23 mouse cellular contexts compared by ENCODE assay signal in the genomic region with DNA sequence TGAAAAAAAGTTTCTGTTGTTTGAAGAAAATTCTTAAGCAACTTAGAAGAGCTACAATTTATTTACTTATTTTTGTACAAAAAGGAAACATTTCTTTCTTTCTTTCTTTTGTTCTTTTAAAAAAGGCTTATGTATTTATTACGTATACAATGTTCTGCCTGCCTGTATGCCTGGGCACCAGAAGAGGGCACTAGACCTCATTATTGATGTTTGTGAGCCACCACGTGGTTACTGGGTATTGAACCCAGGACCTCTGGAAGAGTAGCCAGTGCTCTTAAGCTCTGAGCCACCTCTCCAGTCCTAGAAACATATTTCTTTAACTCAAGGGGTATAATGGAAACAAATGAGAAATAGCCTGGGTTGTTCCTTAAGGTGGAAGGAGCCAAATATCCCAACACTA.
DNase-seq lines count a peak whose midpoint lies in the region; ATAC-seq and TF ChIP-seq lines count a peak whose summit lies in the region.
"Had no signal": no experiment of that assay in that cellular context is flagged by ENCODE, and none has a peak within 500 bp of the region (broad histone marks: within the 10 kb centered on the region; RNA-seq: fewer than 3 reads in every experiment).

No protein-coding gene starts in this region.

- H3K36me3 ChIP-seq in forebrain, postnatal 0 days (ENCODE audit: insufficient read depth): peaks cover 18% of the 10 kb centered on the region
- peaks cover 24% of the 10 kb centered on the region; the same call in 1 of the 2 replicates for H3K36me3 ChIP-seq in forebrain, embryonic 15.5 days
- H3K36me3 ChIP-seq in lung, postnatal 0 days (ENCODE audit: insufficient read depth, low read length): no peaks in the 10 kb centered on the region
- H3K36me3 ChIP-seq: embryonic facial prominence, embryonic 10.5 days; heart, embryonic 12.5 days; kidney, embryonic 15.5 days; limb, embryonic 13.5 days had no signal

- H3K9ac ChIP-seq in forebrain, postnatal 0 days: no peak overlapping the region
- no peak overlapping the region for H3K9ac ChIP-seq in forebrain, embryonic 15.5 days (replicated peaks)
- no peak overlapping the region for H3K9ac ChIP-seq in lung, postnatal 0 days (replicated peaks; ENCODE audit: low read depth)
- H3K9ac ChIP-seq: heart, embryonic 12.5 days; hindbrain, embryonic 14.5 days; kidney, embryonic 15.5 days; limb, embryonic 13.5 days had no signal

- DNase-seq in forebrain, postnatal 0 days: no peak
- DNase-seq in lung, postnatal 0 days (ENCODE audit: low spot score): no peak
- DNase-seq in lung, adult 18-20 months: no peak
- DNase-seq in Patski (ENCODE audit: low read depth, low spot score): no peak
- DNase-seq in cerebellum, postnatal 14 days: no peak
- no peak for DNase-seq in ovary, postnatal 14 days (ENCODE audit: low spot score)
- no peak for DNase-seq in adipocyte (ENCODE audit: low spot score)
- DNase-seq: adrenal gland, postnatal 10 days; cerebellum, adult 11 months; cerebellum, postnatal 25 days; heart, adult 11 months; heart, postnatal 14 days; kidney, postnatal 4 days; lung, postnatal 4 days; retina, postnatal 1 day; thymus, postnatal 14 days had no signal

- no peaks in the 10 kb centered on the region for H3K27me3 ChIP-seq in forebrain, postnatal 0 days (ENCODE audit: insufficient read depth, low read length)
- H3K27me3 ChIP-seq in forebrain, embryonic 15.5 days: no peaks in the 10 kb centered on the region
- H3K27me3 ChIP-seq in lung, postnatal 0 days (replicated peaks; ENCODE audit: insufficient read depth, low read length): no peaks in the 10 kb centered on the region
- H3K27me3 ChIP-seq in Patski: no peaks in the 10 kb centered on the region
- H3K27me3 ChIP-seq: heart, embryonic 12.5 days; kidney, embryonic 15.5 days; limb, embryonic 13.5 days had no signal

- in situ Hi-C loops in Patski (cut with MboI; ENCODE audit: low pct_unique_long_range_greater_than_20kb): no loop called here

- H3K9me3 ChIP-seq in forebrain, postnatal 0 days (ENCODE audit: low read length): no peaks in the 10 kb centered on the region
- no peaks in the 10 kb centered on the region for H3K9me3 ChIP-seq in forebrain, embryonic 15.5 days
- no peaks in the 10 kb centered on the region for H3K9me3 ChIP-seq in lung, postnatal 0 days (ENCODE audit: low read length)
- H3K9me3 ChIP-seq: embryonic facial prominence, embryonic 10.5 days; heart, embryonic 12.5 days; kidney, embryonic 15.5 days; limb, embryonic 13.5 days had no signal

- H3K4me2 ChIP-seq in forebrain, postnatal 0 days (ENCODE audit: low read depth): no peak overlapping the region
- no peak overlapping the region for H3K4me2 ChIP-seq in forebrain, embryonic 15.5 days (replicated peaks)
- H3K4me2 ChIP-seq in lung, postnatal 0 days (replicated peaks; ENCODE audit: low read depth, low read length): no peak overlapping the region
- H3K4me2 ChIP-seq: heart, embryonic 12.5 days; hindbrain, embryonic 14.5 days; kidney, embryonic 15.5 days; limb, embryonic 13.5 days had no signal

- no peak overlapping the region for H3K4me3 ChIP-seq in forebrain, postnatal 0 days (ENCODE audit: low read depth, low read length)
- H3K4me3 ChIP-seq in forebrain, embryonic 15.5 days: no peak overlapping the region
- H3K4me3 ChIP-seq in lung, postnatal 0 days (ENCODE audit: low read depth, low read length): no peak overlapping the region
- H3K4me3 ChIP-seq: embryonic facial prominence, embryonic 10.5 days; heart, embryonic 12.5 days; kidney, embryonic 15.5 days; limb, embryonic 13.5 days had no signal

- 45% methylated on average over 2 of the region's 2 CpGs for WGBS in forebrain, postnatal 0 days
- WGBS in forebrain, embryonic 15.5 days: 50% methylated on average over 2 of the region's 2 CpGs
- WGBS in lung, postnatal 0 days: 47% methylated on average over 2 of the region's 2 CpGs

- TF ChIP-seq CTCF in forebrain, postnatal 0 days (IDR thresholded peaks at IDR 0.05; ENCODE audit: low read depth): 0 out of 2 replicates have a peak, but pooled peaks have one; percentile 11
- TF ChIP-seq CTCF in lung, postnatal 0 days (IDR thresholded peaks at IDR 0.05): 0 out of 2 replicates have a peak, but pooled peaks have one; percentile 4
- peak; percentile 43 for TF ChIP-seq CTCF in Patski (IDR thresholded peaks at IDR 0.05)

- ATAC-seq in forebrain, postnatal 0 days: no peak
- ATAC-seq in forebrain, embryonic 15.5 days (replicated peaks): no peak
- no peak for ATAC-seq in lung, postnatal 0 days
- ATAC-seq in Patski: no peak
- ATAC-seq: intestine, embryonic 16.5 days had no signal

- no peak overlapping the region for H3K27ac ChIP-seq in forebrain, postnatal 0 days (ENCODE audit: low read depth, low read length)
- H3K27ac ChIP-seq in forebrain, embryonic 15.5 days (replicated peaks): no peak overlapping the region
- H3K27ac ChIP-seq in lung, postnatal 0 days (ENCODE audit: low read length): no peak overlapping the region
- H3K27ac ChIP-seq: embryonic facial prominence, embryonic 10.5 days; hindbrain, embryonic 14.5 days; kidney, embryonic 15.5 days; limb, embryonic 13.5 days had no signal

- POLR2A ChIA-PET in Patski (lab: Charles Lee): no interaction called here

- no peak for TF ChIP-seq EP300 in lung, postnatal 0 days (IDR thresholded peaks at IDR 0.05)

- CTCF ChIA-PET in Patski (lab: Charles Lee): interaction anchor here (1.4 to 1.5 kb wide), 2 partner anchors 13 to 16 kb away, joined by 3 to 5 read pairs; no protein-coding TSS in a partner anchor

- H3K4me1 ChIP-seq in forebrain, postnatal 0 days (ENCODE audit: insufficient read depth): no peaks in the 10 kb centered on the region
- no peaks in the 10 kb centered on the region for H3K4me1 ChIP-seq in forebrain, embryonic 15.5 days
- H3K4me1 ChIP-seq in lung, postnatal 0 days (ENCODE audit: insufficient read depth, low read depth, low read length): no peaks in the 10 kb centered on the region
- H3K4me1 ChIP-seq: embryonic facial prominence, embryonic 10.5 days; heart, embryonic 12.5 days; kidney, embryonic 15.5 days; limb, embryonic 13.5 days had no signal
